Mouse (Mus musculus) bone marrow macrophage, adult 2 months (primary cell): ENCODE data around the gene H2afj.

ENCODE experiments used
- CTCF ChIP-seq: IDR thresholded peaks from 2 replicates; pipeline ENCODE4 v1.5.1; 2012; ENCODE audit warnings: low read depth, mild to moderate bottlenecking, low read length, moderate library complexity
- POLR2A ChIP-seq: IDR thresholded peaks from 2 replicates; pipeline ENCODE4 v1.6.1; 2012; ENCODE audit warnings: mild to moderate bottlenecking, low read depth, low read length, borderline replicate concordance

DNA sequence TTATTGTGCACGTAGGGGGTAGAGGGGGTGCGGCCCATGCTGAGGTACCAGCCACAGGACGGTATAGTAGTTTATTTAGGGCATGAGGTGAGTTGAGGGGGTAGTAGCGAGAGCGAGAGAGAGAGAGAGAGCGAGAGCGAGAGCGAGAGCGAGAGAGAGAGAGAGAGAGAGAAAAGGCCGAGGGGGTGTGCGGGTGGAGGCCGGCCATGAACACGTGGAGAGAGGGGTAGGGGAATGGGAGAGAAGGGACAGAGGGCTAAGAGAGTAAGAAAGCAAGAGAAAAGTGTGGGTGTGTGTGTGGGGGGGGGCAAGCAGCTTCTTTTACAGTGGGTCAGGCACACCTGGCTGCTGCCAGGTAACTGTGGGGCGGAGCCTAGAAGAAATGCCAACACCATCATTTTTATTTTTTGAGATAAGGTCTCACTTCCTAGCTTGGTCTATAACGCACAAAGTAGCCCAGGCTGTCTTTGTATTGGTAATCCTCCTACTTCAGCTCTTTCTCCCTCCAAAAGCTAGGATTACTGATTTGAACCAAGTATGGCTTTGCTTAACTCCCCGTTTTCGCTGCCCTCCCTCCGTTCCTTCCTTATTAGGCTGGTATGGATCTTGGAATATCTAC lies 540 bp upstream of the H2afj start:
- no peak for TF ChIP-seq CTCF
- TF ChIP-seq POLR2A: no peak
